Mouse (Mus musculus) lung, adult 2 months (tissue): ENCODE data around the gene Psap. TPM values are rescaled to one million over a fixed set of nuclear protein-coding genes. Genes with fewer than 3 reads are reported as not detected.

Source experiments
- DNase-seq: peaks from one replicate; pipeline ENCODE4 v3.0.0; 2022
- H3K4me1 ChIP-seq: fragments of 200-500 bp; 2 replicates; pipeline ENCODE4 v1.6.1; 2011; ENCODE audit warnings: low read length; ENCODE audit not compliant: control insufficient read depth, insufficient read depth
- H3K4me3 ChIP-seq: fragments of 200-500 bp; replicated peaks from 2 replicates; pipeline ENCODE3; 2011; ENCODE audit warnings: low read depth, mild to moderate bottlenecking, control low read depth, low read length; ENCODE audit errors: extremely low read depth
- CTCF ChIP-seq: fragments of 200-500 bp; IDR thresholded peaks from 2 replicates; pipeline ENCODE4 v1.5.1; 2011; ENCODE audit warnings: mild to moderate bottlenecking, low read length, control low read depth; ENCODE audit not compliant: insufficient read depth
- POLR2A ChIP-seq: fragments of 200-500 bp; IDR thresholded peaks from 2 replicates; pipeline ENCODE4 v1.6.1; 2011; ENCODE audit warnings: low read depth, mild to moderate bottlenecking, control low read depth, low read length, borderline replicate concordance; ENCODE audit errors: extremely low read depth
- WGBS: fragments of 180-500 bp; shearing (Covaris S2); methylation state at CpG from one replicate; pipeline ENCODE4 v1.1.7; 2018; 5-methylcytosine and 5-hydroxymethylcytosine counted together
- polyA plus RNA-seq: library from polyadenylated mRNA; depleted of rRNA; stranded (reverse); fragments of >200 nt; gene quantifications from 2 replicates; pipeline ENCODE4 v1.2.3, GENCODE M21; 2012

The Psap gene
- polyA plus RNA-seq, 1 experiment: 1,289 TPM

DNA sequence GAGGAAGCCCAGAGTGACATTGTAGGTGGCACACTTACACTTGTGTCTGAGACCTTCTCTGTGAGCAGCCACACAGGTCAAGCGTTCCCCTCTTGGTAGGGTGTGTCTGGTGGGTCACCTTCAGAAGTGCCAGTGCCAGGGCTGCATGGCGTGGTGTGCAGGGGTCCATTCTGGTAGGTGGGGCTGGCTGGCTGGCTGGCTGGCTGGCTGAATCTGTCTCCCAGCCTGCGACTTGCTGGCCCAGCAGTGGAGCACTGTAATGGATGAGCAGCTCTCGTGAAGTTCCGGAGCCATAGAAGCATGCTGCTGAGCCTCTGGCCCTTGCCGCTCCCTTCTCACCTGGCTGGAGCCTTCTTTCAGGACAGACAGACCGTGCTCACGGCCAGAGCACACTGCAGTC lies 7.8 kb downstream of the Psap start:
- WGBS: 56% methylated on average over 8 of the region's 8 CpGs
- no peak overlapping the region for H3K4me3 ChIP-seq
- TF ChIP-seq CTCF (no peak), POLR2A (no peak)
- peaks cover 28% of the 10 kb centered on the region for H3K4me1 ChIP-seq
- DNase-seq: no peak

- no peak for DNase-seq
- Histone ChIP-seq H3K4me3 (no peak overlapping the region), H3K4me1 (peaks cover 30% of the 10 kb centered on the region)
- 64% methylated on average over 14 of the region's 14 CpGs for WGBS
- no peak for TF ChIP-seq CTCF
- no peak for TF ChIP-seq POLR2A
Measured at GRCm38 (mm10) chr10:60285676-60286372, 8.4 kb downstream of the Psap start.

- TF ChIP-seq POLR2A: no peak
- no peak for TF ChIP-seq CTCF
- peaks cover 29% of the 10 kb centered on the region for H3K4me1 ChIP-seq
Measured at GRCm38 (mm10) chr10:60286546-60286945, 9.1 kb downstream of the Psap start.

DNA sequence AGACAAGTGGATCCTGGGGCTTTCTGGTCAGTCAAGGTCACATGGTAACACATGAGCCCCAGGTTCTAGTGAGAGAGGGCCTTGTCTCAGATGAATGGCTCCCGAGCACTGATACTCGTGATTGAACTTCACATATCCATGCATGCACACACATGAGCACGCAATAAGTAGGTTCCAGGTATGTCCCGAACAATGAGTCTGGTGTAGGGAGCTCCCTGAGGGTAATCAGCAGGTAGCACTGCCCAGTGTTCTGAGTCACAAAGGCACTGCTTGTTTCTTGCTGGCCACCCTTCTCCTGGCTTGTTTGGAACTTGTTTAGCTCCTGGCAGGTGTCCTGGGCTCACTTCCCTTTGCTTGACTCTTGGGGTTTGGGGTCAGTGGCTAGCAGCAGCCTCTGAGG lies 9.7 kb downstream of the Psap start:
- Histone ChIP-seq H3K4me1 (peaks cover 28% of the 10 kb centered on the region), H3K4me3 (no peak overlapping the region)
- WGBS: 86% methylated on average over 4 of the region's 4 CpGs
- TF ChIP-seq CTCF (no peak), POLR2A (no peak)
- DNase-seq: no peak

More at GRCm38 (mm10) chr10:60286546-60286945, 9.1 kb downstream of the Psap start:
- 93% methylated on average over 7 of the region's 7 CpGs for WGBS
- H3K4me3 ChIP-seq: no peak overlapping the region
- DNase-seq: no peak

GRCm38 (mm10) chr10:60287726-60288125 lies 10.3 kb downstream of the Psap start:
- Histone ChIP-seq H3K4me3 (no peak overlapping the region), H3K4me1 (peaks cover 28% of the 10 kb centered on the region)
- TF ChIP-seq POLR2A (no peak), CTCF (no peak)
- 58% methylated on average over 2 of the region's 2 CpGs for WGBS
- no peak for DNase-seq

- peaks cover 28% of the 10 kb centered on the region for H3K4me1 ChIP-seq
- no peak overlapping the region for H3K4me3 ChIP-seq
- DNase-seq: no peak
- WGBS: 60% methylated on average over 8 of the region's 8 CpGs
- TF ChIP-seq POLR2A: no peak
- TF ChIP-seq CTCF: no peak
Measured at GRCm38 (mm10) chr10:60289216-60289615, 11.8 kb downstream of the Psap start.

- H3K4me1 ChIP-seq: peaks cover 21% of the 10 kb centered on the region
- TF ChIP-seq CTCF (no peak), POLR2A (no peak)
- 32% methylated on average over 7 of the region's 7 CpGs for WGBS
- no peak for DNase-seq
- H3K4me3 ChIP-seq: no peak overlapping the region
Measured at GRCm38 (mm10) chr10:60290026-60290738, 12.8 kb downstream of the Psap start.

GRCm38 (mm10) chr10:60290739-60291110 lies 13.3 kb downstream of the Psap start:
- TF ChIP-seq POLR2A (no peak), CTCF (no peak)
- peaks cover 16% of the 10 kb centered on the region for H3K4me1 ChIP-seq
- 72% methylated on average over 8 of the region's 8 CpGs for WGBS
- DNase-seq: no peak
- no peak overlapping the region for H3K4me3 ChIP-seq

DNA sequence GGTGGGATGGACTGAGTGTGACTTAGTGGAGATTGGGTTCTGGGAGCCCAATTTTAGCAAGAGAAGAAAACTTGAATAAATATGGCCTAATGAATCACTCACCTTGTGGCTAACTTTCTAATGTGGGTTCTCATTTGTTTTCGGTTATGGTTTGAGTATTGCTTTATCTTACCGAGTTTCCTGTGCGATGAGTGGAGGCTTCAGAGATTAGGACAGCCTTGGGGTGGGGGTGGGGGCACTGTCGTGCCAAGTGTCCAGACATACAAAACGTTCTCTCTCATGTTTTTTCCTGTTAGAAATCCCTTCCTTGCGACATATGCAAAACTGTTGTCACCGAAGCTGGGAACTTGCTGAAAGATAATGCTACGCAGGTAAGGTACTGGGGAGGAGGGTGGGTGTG lies 14.8 kb downstream of the Psap start:
- TF ChIP-seq POLR2A (no peak), CTCF (no peak)
- H3K4me3 ChIP-seq: no peak overlapping the region
- no peak for DNase-seq
- WGBS: 60% methylated on average over 8 of the region's 8 CpGs
- H3K4me1 ChIP-seq: peaks cover 16% of the 10 kb centered on the region

GRCm38 (mm10) chr10:60294621-60295020 lies 17.2 kb downstream of the Psap start:
- Histone ChIP-seq H3K4me3 (no peak overlapping the region), H3K4me1 (peaks cover 8% of the 10 kb centered on the region)
- DNase-seq: no peak
- WGBS: 83% methylated on average over 7 of the region's 7 CpGs
- no peak for TF ChIP-seq POLR2A
- no peak for TF ChIP-seq CTCF
